Mouse (Mus musculus) right cerebral cortex, postnatal 36 days (tissue): Measurements from ENCODE around the gene Pogz.

Experiments
- DNase-seq, 2 experiments: peaks; one replicate each; pipeline ENCODE4 v3.0.0; 2022; ENCODE audit warnings: low spot score in 2 of 2, mixed read lengths in 1 of 2

Gene Pogz

GRCm38 (mm10) chr3:94837183-94837890 lies at the start of gene Pogz:
Gene Pogz (plus strand): TSS chr3:94837567.
- DNase-seq: peak; percentile 93 to 96

GRCm38 (mm10) chr3:94789071-94789470 lies 48.3 kb upstream of the Pogz start:
- DNase-seq: no peak

DNA sequence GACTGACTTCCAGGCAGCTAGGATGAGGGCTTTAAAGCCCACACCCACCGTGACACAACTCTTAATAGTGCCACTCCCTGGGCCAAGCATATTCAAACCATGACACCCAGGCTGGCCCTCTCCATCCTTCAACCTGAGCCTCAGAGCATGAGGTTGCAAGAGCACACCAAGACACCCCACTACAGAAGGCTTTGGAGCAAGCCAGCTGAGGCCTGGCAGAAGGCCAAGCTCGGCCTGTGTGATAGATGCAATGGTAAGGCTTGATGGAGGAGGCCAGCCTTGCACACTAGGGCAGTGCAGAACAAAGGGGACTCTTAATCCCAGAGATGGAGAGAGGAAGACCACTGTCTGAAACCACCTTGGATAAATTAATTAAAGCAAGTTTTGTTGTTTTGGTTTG lies 47.9 kb upstream of the Pogz start:
- no peak for DNase-seq

DNA sequence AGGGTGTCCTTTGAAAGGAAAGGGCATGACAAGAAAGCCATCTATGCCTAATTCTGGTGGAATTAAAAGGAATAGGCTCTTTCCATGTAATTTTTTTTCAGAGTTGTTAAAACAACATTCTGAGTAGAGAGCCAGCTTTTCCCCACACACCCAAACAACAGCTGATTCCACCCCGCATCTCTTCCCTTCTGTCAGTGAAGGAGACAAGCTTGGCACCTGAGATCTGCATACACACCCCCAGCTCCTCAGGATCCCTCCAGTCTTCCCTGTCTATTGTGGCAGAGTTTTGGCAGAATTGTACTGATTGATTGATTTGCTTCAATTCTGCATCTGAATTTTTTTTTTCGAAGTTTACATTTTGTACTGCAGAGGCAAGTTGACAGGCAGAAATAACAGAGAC lies 45.1 kb upstream of the Pogz start:
- no peak for DNase-seq

- no peak for DNase-seq
These were observed 43.7 kb upstream of the Pogz start for GRCm38 (mm10) chr3:94793672-94794071.

GRCm38 (mm10) chr3:94794359-94794758 lies 43.0 kb upstream of the Pogz start:
- no peak for DNase-seq

DNA sequence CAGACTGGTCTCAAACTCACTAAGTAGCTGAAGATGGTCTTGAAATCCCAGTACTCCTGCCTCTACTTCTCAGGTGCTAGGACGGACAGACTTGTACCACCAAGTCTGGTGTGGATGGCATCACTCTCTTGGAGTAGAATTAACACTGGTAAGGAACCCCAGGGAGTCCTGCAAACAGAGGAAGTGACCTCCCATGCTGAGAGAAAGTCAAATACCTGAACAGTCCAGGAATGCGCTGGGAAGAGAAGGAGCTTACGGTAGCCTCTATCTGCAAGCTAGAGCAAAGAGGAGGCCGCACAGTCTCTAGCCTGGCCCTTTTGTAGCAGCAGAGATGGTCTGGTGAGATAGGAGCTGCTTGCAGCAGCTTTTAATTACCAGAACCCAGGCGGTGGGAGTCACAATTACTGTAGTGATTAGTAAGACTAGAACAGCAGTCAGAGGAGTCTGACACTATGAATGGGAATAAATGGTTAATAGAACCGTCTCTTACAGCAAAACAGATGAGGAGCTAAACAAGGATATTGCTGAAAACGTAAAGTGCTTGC lies 41.7 kb upstream of the Pogz start:
- no peak for DNase-seq

GRCm38 (mm10) chr3:94796181-94796580 lies 41.2 kb upstream of the Pogz start:
- no peak for DNase-seq

GRCm38 (mm10) chr3:94804146-94804545 lies 33.2 kb upstream of the Pogz start:
- no peak for DNase-seq

DNA sequence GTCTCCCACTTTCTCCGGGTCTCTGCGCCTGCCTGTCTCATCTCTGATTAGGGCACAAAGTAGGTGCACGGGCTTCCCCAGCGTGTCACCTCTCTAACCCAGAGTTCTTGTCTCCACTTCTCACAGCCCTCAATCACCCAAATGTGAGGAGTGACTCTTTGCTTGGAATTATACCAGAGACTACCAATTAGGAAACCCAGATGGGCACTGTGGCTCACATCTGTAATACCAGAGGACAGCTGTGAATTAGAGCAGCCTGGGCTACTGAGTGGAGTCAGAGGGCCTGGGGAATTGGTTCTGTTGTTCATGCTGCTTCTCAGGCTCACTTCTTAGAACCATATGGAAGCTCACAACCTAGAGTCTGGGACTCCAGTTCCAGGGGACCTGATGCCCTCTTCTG lies 32.4 kb upstream of the Pogz start:
- no peak for DNase-seq

GRCm38 (mm10) chr3:94808296-94808695 lies 29.1 kb upstream of the Pogz start:
- no peak for DNase-seq

GRCm38 (mm10) chr3:94811628-94812027 lies 25.7 kb upstream of the Pogz start:
- DNase-seq: no peak

DNA sequence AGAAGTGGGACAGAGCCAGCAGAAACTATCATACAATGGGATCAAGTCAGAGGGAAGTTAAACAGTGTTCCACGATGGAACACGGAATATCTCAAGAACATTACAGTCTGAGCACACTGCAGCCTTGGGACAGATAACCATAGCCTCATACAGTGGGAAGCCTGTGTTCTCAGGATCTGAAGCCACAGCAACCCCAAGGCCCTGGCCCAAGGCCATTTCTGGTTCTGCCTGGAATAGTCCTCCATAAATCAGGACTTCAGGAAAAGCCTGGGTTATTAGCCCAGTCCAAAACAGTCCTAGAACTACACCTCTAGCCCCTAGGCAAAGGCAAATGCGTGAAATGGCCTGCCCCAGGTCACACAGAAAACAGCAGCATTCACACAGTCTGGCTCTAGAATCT lies 23.7 kb upstream of the Pogz start:
- DNase-seq: no peak

DNA sequence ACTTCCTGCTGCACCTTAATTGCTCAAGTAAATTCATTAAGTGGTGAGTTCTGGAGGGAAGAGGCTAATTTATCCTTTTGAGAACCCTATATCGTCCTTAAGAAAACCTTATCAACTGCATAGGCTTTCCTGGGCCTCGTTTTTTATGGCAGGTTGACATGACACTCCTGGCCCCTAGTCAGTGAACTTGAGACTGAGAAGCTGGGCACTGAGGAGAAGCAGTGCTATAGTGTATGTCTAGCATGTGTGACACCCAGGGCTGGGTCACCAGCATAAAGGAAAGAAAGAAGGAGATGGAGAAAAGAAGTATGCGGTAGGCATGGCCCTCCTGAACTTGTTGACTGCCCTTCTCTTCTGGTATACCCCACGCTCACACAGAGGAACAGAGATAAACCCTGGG lies 23.3 kb upstream of the Pogz start:
- DNase-seq: no peak

GRCm38 (mm10) chr3:94814663-94815062 lies 22.7 kb upstream of the Pogz start:
- no peak for DNase-seq

GRCm38 (mm10) chr3:94815603-94816002 lies 21.8 kb upstream of the Pogz start:
- DNase-seq: no peak

DNA sequence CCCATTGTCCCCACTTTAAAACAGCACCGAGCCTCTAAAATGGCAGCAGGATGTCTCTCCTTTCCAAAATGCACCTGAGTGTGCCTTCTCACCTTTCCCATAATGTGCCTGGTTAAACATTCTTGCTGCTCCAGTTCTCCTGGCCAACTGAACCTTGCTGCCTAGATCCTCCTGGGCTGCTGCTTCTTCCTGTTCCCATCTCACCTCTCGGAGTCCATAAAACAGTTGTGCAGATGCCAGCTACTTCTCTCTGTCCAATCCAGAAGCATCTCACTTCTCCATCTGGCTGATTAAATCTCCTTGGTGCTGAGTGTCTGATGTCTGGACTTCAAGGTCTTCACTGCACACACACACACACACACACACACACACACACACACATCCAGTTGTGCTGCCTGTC lies 19.6 kb upstream of the Pogz start:
- DNase-seq: no peak

GRCm38 (mm10) chr3:94819452-94820425 lies 17.6 kb upstream of the Pogz start:
- no peak for DNase-seq

DNA sequence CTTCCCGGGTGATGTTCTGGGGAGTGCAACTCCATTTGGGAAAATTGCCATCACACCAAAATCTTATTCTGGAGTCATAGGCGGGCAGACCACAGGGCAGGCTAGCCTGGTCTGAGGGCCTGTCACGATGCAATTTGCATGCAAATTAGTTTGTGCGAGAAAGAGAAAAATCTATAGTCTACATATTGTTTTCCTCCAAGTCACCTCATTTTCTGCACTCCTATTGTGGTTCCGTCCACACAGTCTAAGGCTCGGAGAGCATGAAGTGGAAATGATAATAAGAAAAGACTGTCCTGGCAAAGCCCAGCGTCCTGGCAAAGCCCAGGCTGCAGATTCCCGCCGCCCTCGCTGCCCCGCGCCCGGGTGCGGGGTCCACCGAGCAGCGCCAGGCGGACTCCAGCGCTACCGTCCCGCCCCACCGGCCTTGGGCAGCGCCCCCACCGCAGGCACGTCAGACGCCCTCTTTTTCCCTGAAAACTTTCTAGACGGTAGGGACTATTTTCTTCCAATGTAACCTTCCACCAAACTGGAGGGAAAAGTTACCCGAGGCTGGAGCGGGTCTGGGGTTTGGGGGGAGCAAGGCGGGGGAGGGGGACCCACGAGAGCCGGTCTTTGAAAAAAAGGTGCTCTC lies 16.2 kb upstream of the Pogz start:
- DNase-seq: no peak

- no peak for DNase-seq
These were observed 15.3 kb upstream of the Pogz start for GRCm38 (mm10) chr3:94822082-94822481.

DNA sequence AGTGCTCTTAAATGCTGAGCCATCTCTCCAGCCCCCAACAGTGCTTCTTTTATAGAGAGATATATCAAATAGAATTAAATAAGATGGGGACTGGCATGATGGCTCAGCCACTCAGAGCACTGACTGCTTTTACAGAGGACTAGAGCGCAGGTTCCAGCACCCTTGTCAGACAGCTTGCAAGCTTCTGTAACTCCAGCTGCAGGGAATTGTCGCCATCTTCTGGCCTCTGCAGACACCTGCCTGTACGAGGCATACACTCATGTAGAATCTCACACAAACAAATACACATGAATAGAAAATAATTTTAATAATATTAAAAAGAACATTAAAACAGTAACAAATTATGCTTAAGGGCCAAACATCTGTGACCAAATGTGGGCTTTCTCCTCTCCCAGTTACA lies 13.3 kb upstream of the Pogz start:
- DNase-seq: no peak

DNA sequence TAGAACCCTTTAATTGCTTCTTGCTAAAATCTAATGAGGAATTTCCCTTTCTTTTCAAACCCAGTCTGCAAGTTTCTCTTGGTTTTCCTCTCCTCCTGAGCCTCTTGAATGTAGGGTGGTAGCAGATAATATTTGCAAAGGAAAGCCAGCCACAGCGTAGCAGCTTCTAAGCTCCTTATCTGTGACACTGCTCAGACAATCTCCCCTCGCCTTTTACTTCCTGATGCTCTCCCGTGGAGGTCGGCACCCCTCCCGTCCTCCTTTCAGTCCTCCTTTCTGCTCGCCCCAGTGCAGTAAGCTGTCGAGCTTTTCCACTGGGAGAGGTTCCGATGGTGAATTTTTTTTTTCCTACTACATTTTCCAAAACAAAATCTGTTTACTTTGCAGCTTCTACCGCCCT lies 5.3 kb upstream of the Pogz start:
- no peak for DNase-seq
